Mouse (Mus musculus) testis, adult 2 months (tissue): Measurements from ENCODE around the gene Klk1b5. TPM values are rescaled to one million over a fixed set of nuclear protein-coding genes. Genes with fewer than 3 reads are reported as not detected.

ENCODE experiments used
- H3K27ac ChIP-seq: fragments of 200-500 bp; 2 replicates; pipeline ENCODE4 v1.5.1; 2012; ENCODE audit warnings: low read depth, low read length; ENCODE audit not compliant: control insufficient read depth, insufficient read depth
- H3K27me3 ChIP-seq: fragments of 200-500 bp; 2 replicates; pipeline ENCODE4 v1.6.1; 2012; ENCODE audit warnings: mild to moderate bottlenecking, low read length, moderate library complexity; ENCODE audit not compliant: control insufficient read depth, insufficient read depth
- H3K36me3 ChIP-seq: fragments of 200-500 bp; 2 replicates; pipeline ENCODE4 v1.6.1; 2012; ENCODE audit warnings: mild to moderate bottlenecking, low read length; ENCODE audit not compliant: control insufficient read depth, insufficient read depth
- H3K4me1 ChIP-seq: fragments of 200-500 bp; 2 replicates; pipeline ENCODE4 v1.6.1; 2012; ENCODE audit warnings: low read length; ENCODE audit not compliant: control insufficient read depth, insufficient read depth
- H3K4me3 ChIP-seq: fragments of 200-500 bp; 2 replicates; pipeline ENCODE4 v1.5.1; 2012; ENCODE audit warnings: low read depth, mild to moderate bottlenecking, low read length, moderate library complexity, mixed read lengths; ENCODE audit not compliant: control insufficient read depth
- CTCF ChIP-seq: fragments of 200-500 bp; IDR thresholded peaks from 2 replicates; pipeline ENCODE4 v1.5.1; 2012; ENCODE audit warnings: low read depth, mild to moderate bottlenecking, inconsistent platforms, low read length, moderate library complexity; ENCODE audit not compliant: control insufficient read depth, insufficient read depth, insufficient replicate concordance
- POLR2A ChIP-seq: fragments of 200-500 bp; IDR thresholded peaks from 2 replicates; pipeline ENCODE4 v1.6.1; 2012; ENCODE audit warnings: low read depth, mild to moderate bottlenecking, inconsistent platforms, low read length, moderate library complexity; ENCODE audit not compliant: control insufficient read depth
- polyA plus RNA-seq: library from polyadenylated mRNA; depleted of rRNA; stranded (reverse); fragments of >200 nt; gene quantifications from 2 replicates; pipeline ENCODE4 v1.2.3, GENCODE M21; 2012; rRNA removed

Klk1b5 gene
- polyA plus RNA-seq, 1 experiment, result 3.4 TPM

DNA sequence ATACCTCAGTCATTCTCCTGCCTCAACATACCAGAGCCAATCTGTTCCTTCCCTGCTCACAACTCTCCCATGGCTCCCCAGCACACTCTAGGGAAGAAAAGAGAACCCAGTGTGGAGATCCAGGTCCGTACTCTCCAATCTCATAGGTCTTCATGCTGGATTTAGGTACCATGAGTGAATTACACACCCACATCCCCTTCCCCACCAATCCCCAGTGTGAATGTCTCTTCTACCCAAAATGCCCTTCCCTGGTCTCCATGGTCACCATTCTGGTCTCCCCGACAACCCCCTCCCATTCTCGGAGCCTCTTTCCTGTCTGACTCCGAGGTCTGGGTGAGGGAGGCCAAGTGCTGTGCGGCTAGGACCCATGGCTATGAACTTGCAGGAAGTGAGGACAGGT, 45.4 kb downstream of the Klk1b5 start, which contains the start of gene Gm15517:
Gene Gm15517, plus strand, starts transcription at position 301 of the 400 bp plus-strand sequence.
- Histone ChIP-seq H3K4me1 (peaks cover 9% of the 10 kb centered on the region), H3K36me3 (no peaks in the 10 kb centered on the region), H3K27ac (peak within 1 kb of the TSS; percentile 60), H3K27me3 (no peaks in the 10 kb centered on the region), H3K4me3 (peak within 1 kb of the TSS; percentile 84)
- TF ChIP-seq POLR2A (peak; percentile 42; the same call in 1 of the 2 replicates), CTCF (no peak)

DNA sequence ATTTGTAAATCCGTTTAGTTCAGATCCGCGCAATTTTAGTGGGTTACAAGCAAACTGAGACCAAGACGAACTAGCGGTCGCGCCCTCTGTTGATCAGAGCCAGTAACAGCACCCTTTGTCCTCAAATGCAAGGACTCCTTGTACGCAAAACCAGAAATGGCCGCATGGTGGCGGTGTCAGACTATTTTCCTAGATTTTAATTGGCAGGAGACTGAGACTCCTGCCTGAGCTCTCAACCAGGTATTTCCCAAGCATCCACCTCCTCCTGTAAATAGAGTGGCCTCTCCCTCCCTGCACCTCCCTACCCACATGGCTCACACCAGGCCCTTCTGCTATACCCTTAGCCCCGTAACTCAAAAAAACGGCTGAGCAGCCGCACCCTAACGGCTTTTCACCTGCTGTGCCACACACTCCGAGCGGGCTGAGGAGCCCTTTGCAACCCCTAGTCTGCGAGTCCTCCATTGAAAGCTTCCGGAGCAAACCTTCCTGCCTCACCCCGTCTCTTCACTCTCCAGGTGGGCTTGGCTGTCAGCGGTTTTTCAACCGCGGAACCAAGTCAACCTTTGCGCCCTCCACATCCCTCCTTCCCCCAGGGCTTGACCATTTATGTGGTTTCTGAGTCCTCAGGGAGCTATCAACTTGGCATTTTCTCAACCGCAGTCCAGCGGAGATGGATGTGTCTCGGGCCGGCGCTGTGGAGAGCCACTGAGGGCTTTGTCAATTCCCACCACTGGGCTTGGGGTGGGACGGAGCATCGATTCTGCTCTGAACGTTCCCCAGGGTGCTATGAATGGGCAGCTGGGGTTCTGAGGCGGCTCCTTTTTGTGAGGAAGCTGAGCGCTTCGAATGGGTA, 47.3 kb downstream of the Klk1b5 start:
- Histone ChIP-seq H3K27me3 (no peaks in the 10 kb centered on the region), H3K4me1 (peaks cover 9% of the 10 kb centered on the region), H3K4me3 (peak overlapping the region; percentile 68), H3K27ac (peak overlapping the region; percentile 15), H3K36me3 (no peaks in the 10 kb centered on the region)
- TF ChIP-seq CTCF (peak; percentile 91), POLR2A (no peak)

DNA sequence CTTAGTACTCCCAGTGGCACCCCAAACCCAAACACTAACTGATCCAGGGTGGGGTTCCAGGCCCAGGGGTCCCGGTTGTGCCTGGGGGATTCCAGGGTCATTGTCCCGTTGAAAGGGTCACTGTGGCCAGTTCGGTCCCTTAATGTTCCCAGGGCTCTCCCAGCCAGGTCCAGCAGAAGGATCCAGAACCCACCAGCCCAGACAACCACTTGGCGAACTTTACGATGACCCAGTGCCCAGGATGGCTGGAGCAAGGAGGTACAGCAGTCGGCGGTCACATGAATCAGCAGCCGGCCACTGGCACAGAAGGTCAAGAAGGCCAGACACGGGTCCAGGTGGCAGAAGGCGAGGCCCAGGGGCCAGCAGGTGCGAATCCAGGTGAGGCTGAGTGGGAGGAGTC, 52.4 kb downstream of the Klk1b5 start:
- Histone ChIP-seq H3K27ac (no peak overlapping the region), H3K4me1 (peaks cover 3% of the 10 kb centered on the region), H3K4me3 (no peak overlapping the region), H3K27me3 (no peaks in the 10 kb centered on the region), H3K36me3 (no peaks in the 10 kb centered on the region)
- TF ChIP-seq CTCF, result no peak
- TF ChIP-seq POLR2A, result no peak

DNA sequence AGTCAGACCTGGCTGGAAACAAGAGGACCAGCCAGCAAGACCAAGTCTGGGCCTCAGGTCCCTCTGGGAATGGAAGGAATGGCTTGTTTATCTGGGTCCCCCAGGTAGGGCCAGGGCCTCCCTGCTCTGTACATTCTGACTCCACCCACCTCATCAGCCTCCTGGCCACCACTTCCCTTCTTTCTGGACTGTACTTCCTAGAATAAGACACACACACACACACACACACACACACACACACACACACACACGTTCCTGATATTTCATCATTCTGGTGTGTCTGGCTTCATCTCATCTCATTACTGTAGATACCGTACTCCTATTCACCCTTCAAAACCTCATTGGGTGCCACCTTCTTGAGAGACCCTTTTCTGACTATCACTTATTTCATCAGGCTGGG, 53.7 kb downstream of the Klk1b5 start:
- Histone ChIP-seq H3K27ac (no peak overlapping the region), H3K27me3 (no peaks in the 10 kb centered on the region), H3K4me3 (no peak overlapping the region), H3K4me1 (no peaks in the 10 kb centered on the region; the same call in 1 of the 2 replicates), H3K36me3 (no peaks in the 10 kb centered on the region)
- TF ChIP-seq POLR2A, result no peak

Other genes with a start within 250 kb of the Klk1b5 start
- gene Klk1b1, start 249.2 kb upstream of the Klk1b5 start, polyA plus RNA-seq, result 1.1 and 2.1 TPM in 2 replicates
- 13.8 and 14.9 TPM in 2 replicates for gene Klk1b9, start 239.9 kb upstream of the Klk1b5 start, polyA plus RNA-seq
- not detected in 2 replicates for gene Klk1b11, start 220.1 kb upstream of the Klk1b5 start, polyA plus RNA-seq
- 13.7 and 14.6 TPM in 2 replicates for gene Klk1b26, start 203.8 kb upstream of the Klk1b5 start, polyA plus RNA-seq
- 41.9 and 52.7 TPM in 2 replicates for gene Klk1b27, start 163.7 kb upstream of the Klk1b5 start, polyA plus RNA-seq
- gene Klk1b21, start 113.6 kb upstream of the Klk1b5 start, polyA plus RNA-seq, result 72.1 and 73.2 TPM in 2 replicates
- 7.0 and 9.2 TPM in 2 replicates for gene Klk1b22, start 103.3 kb upstream of the Klk1b5 start, polyA plus RNA-seq
- 0.89 and 1.9 TPM in 2 replicates for gene Klk1b16, start 79.2 kb upstream of the Klk1b5 start, polyA plus RNA-seq
- 74.1 and 87.1 TPM in 2 replicates for gene Klk1b24, start 27.7 kb upstream of the Klk1b5 start, polyA plus RNA-seq
- 5.2 and 7.8 TPM in 2 replicates for gene Klk1b3, start 17.8 kb upstream of the Klk1b5 start, polyA plus RNA-seq
- gene Klk1b4, start 8.5 kb upstream of the Klk1b5 start, polyA plus RNA-seq, result 1.7 and 2.3 TPM in 2 replicates
- 12.6 and 17.1 TPM in 2 replicates for gene Klk1, start 9.4 kb downstream of the Klk1b5 start, polyA plus RNA-seq
- gene Gm36864, start 20.2 kb downstream of the Klk1b5 start, polyA plus RNA-seq, result 89.1 and 101 TPM in 2 replicates
- gene 1700028J19Rik, start 30.8 kb downstream of the Klk1b5 start, polyA plus RNA-seq, result 1,462 and 1,528 TPM in 2 replicates
- 53.2 and 55.4 TPM in 2 replicates for gene 2410002F23Rik, start 30.8 kb downstream of the Klk1b5 start, polyA plus RNA-seq
- gene Acp4, start 41.4 kb downstream of the Klk1b5 start, polyA plus RNA-seq, result 29.1 and 29.8 TPM in 2 replicates
- gene Gm15517, start 45.5 kb downstream of the Klk1b5 start, polyA plus RNA-seq, result 3,148 and 3,520 TPM in 2 replicates
- gene Clec11a, start 91.0 kb downstream of the Klk1b5 start, polyA plus RNA-seq, result 1.7 and 3.1 TPM in 2 replicates
- gene Shank1, start 94.3 kb downstream of the Klk1b5 start, polyA plus RNA-seq, result 4.0 and 5.5 TPM in 2 replicates
- gene Syt3, start 168.2 kb downstream of the Klk1b5 start, polyA plus RNA-seq, result 2.0 TPM in 2 replicates
- 112 and 131 TPM in 2 replicates for gene 1700008O03Rik, start 169.9 kb downstream of the Klk1b5 start, polyA plus RNA-seq
- gene Lrrc4b, start 213.1 kb downstream of the Klk1b5 start, polyA plus RNA-seq, result 0.46 and 0.55 TPM in 2 replicates
- gene Aspdh, start 249.4 kb downstream of the Klk1b5 start, polyA plus RNA-seq, result 1.00 and 1.2 TPM in 2 replicates